Mouse (Mus musculus): ENCODE results near the gene Smpd2. TPM values are rescaled to one million over a fixed set of nuclear protein-coding genes. Genes with fewer than 3 reads are reported as not detected.

The Smpd2 gene
- polyA plus RNA-seq, 1 experiment from 2014 or later = 43.4 TPM

DNA sequence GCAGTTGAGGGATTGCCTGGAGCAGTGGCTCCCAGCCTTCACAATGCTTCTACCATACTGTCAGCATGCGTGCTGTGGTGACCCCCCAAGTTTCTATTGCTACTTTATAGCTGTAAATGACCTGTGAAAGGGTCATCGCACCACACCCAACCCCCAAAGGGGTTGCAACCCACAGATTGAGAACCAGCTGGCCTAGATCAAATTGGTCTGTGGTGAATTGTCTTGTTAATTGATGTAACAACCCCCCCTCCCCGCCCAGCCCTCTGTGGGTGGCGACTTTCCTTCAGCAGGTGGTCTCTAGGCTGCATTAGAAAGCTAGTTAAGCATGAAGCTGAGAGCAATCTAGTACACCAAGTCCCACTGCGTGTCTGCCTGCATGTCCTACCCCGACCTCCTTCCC lies 22.8 kb downstream of the Smpd2 start:
- 10% methylated on average over 6 of the region's 6 CpGs for WGBS
- H3K4me3 ChIP-seq = no peak overlapping the region
- no peak for ATAC-seq (ENCODE audit: low FRiP score, low read depth)
- no peaks in the 10 kb centered on the region for H3K9me3 ChIP-seq
- 0 out of 2 replicates have a peak, but pooled peaks cover 5% of the 10 kb centered on the region for H3K4me1 ChIP-seq
- H3K4me2 ChIP-seq (replicated peaks) = no peak overlapping the region
- peaks cover 28% of the 10 kb centered on the region for H3K36me3 ChIP-seq
- H3K9ac ChIP-seq = no peak overlapping the region
- no peak overlapping the region for H3K27ac ChIP-seq
- H3K27me3 ChIP-seq (replicated peaks) = no peaks in the 10 kb centered on the region

DNA sequence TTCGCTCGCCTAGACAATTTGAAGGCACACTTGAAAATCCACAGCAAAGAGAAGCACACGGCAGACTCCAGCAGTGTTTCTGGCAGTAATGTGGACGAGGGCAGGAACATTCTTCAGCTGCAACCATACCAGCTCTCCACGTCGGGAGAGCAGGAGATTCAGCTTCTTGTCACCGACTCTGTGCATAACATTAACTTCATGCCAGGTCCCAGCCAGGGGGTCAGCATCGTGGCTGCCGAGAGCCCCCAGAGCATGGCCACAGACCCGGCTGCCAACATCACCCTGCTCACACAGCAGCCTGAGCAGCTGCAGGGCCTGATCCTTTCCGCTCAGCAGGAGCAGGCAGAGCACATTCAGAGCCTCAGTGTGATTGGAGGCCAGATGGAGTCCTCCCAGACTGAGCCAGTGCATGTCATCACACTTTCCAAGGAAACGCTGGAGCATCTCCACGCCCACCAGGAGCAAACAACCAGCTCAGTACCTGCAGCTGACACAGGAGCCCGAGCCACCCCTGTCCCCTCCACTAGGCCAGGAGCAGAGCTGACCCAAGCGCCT lies 25.7 kb downstream of the Smpd2 start:
- no peak overlapping the region for H3K4me2 ChIP-seq (replicated peaks)
- no peaks in the 10 kb centered on the region for H3K9me3 ChIP-seq
- no peak for ATAC-seq (ENCODE audit: low FRiP score, low read depth)
- H3K36me3 ChIP-seq = peaks cover 31% of the 10 kb centered on the region
- no peaks in the 10 kb centered on the region for H3K27me3 ChIP-seq (replicated peaks)
- H3K4me1 ChIP-seq = peaks cover 13% of the 10 kb centered on the region
- H3K9ac ChIP-seq = 0 out of 2 replicates have a peak overlapping the region, but pooled peaks have one; percentile 1
- WGBS = 38% methylated on average over 15 of the region's 15 CpGs
- H3K4me3 ChIP-seq = no peak overlapping the region
- H3K27ac ChIP-seq = no peak overlapping the region

DNA sequence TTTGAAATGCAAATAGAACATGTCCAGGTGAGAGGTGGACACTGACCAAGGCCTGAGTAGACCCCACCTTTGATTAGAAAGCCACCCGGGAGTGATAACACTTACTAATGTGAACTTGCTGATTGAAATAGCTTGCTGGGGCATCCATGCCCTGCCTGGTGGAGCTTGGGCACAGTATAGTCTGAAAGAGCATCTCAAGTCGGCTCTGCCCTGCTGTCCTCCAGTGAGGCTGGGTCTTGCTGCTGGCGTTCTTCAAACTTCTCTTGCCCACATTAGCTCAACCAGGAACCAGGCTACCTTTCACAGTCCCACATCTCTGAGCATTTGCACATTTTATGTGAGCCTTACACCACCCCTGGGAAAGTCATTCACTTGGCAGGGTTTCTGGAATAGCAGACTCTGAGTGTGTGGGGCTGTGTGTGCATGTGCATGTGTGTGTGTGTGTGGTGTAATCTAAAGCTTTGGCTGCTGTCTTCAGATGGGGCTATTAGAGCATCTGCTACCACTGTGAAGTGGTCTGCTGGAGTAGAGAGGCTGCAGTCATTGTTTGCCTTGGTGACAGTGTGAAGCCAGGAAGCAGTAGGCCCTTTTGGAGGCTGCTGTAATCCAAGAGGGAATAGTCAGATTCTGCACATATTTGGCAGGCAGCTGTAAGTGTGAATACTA lies 29.0 kb downstream of the Smpd2 start:
- Histone ChIP-seq H3K4me2 (replicated peaks) (no peak overlapping the region), H3K9ac (no peak overlapping the region), H3K27me3 (replicated peaks) (no peaks in the 10 kb centered on the region), H3K4me1 (peaks cover 8% of the 10 kb centered on the region), H3K36me3 (peaks cover 38% of the 10 kb centered on the region), H3K9me3 (no peaks in the 10 kb centered on the region), H3K27ac (no peak overlapping the region), H3K4me3 (no peak overlapping the region)
- 86% methylated on average over 3 of the region's 3 CpGs for WGBS
- no peak for ATAC-seq (ENCODE audit: low FRiP score, low read depth)

DNA sequence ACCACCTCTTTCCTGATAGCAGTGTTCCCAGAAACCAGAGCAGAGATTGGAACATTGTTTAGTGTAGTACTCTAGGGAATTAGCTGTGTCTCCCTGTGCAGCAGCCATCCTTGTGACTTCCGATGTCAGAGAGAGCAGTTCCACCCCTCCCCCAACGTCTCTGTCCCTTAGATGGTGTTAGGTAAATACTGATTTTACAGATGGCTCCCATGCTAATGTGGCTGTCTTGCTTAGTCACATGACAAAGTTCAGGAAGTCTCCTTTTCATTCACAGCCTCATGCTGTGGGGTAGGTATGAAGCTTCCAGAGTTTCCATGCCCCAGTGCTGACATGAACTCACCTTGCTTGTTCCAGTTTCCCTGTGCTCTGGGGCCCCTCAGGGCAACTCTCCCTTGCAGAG lies 29.7 kb downstream of the Smpd2 start:
- no peak overlapping the region for H3K9ac ChIP-seq
- H3K9me3 ChIP-seq = no peaks in the 10 kb centered on the region
- peaks cover 8% of the 10 kb centered on the region for H3K4me1 ChIP-seq
- H3K4me2 ChIP-seq (replicated peaks) = no peak overlapping the region
- no peak overlapping the region for H3K4me3 ChIP-seq
- no peak overlapping the region for H3K27ac ChIP-seq
- 32% methylated on average over 2 of the region's 2 CpGs for WGBS
- H3K36me3 ChIP-seq = peaks cover 45% of the 10 kb centered on the region
- no peak for ATAC-seq (ENCODE audit: low FRiP score, low read depth)
- H3K27me3 ChIP-seq (replicated peaks) = no peaks in the 10 kb centered on the region

- H3K27me3 ChIP-seq (replicated peaks) = no peaks in the 10 kb centered on the region
- peaks cover 8% of the 10 kb centered on the region for H3K4me1 ChIP-seq
- peaks cover 48% of the 10 kb centered on the region for H3K36me3 ChIP-seq
- H3K4me3 ChIP-seq = no peak overlapping the region
- H3K9me3 ChIP-seq = no peaks in the 10 kb centered on the region
- no peak overlapping the region for H3K9ac ChIP-seq
- no peak for ATAC-seq (ENCODE audit: low FRiP score, low read depth)
- H3K4me2 ChIP-seq (replicated peaks) = no peak overlapping the region
- no peak overlapping the region for H3K27ac ChIP-seq
- 84% methylated on average over 4 of the region's 4 CpGs for WGBS
These were observed 30.2 kb downstream of the Smpd2 start for GRCm38 (mm10) chr10:41459990-41460389.

- H3K9me3 ChIP-seq = no peaks in the 10 kb centered on the region
- no peak for ATAC-seq (ENCODE audit: low FRiP score, low read depth)
- no peaks in the 10 kb centered on the region for H3K27me3 ChIP-seq (replicated peaks)
- no peak overlapping the region for H3K4me2 ChIP-seq (replicated peaks)
- 90% methylated on average over 3 of the region's 3 CpGs for WGBS
- H3K36me3 ChIP-seq = peaks cover 34% of the 10 kb centered on the region
- no peak overlapping the region for H3K27ac ChIP-seq
- H3K4me3 ChIP-seq = no peak overlapping the region
- H3K9ac ChIP-seq = no peak overlapping the region
- H3K4me1 ChIP-seq = peaks cover 11% of the 10 kb centered on the region; the same call in 1 of the 2 replicates
These were observed 37.4 kb downstream of the Smpd2 start for GRCm38 (mm10) chr10:41452791-41453190.

GRCm38 (mm10) chr10:41451656-41452055 lies 38.5 kb downstream of the Smpd2 start:
- H3K36me3 ChIP-seq = peaks cover 30% of the 10 kb centered on the region
- H3K27me3 ChIP-seq (replicated peaks) = no peaks in the 10 kb centered on the region
- H3K4me3 ChIP-seq = no peak overlapping the region
- H3K27ac ChIP-seq = no peak overlapping the region
- H3K4me1 ChIP-seq = peaks cover 11% of the 10 kb centered on the region; the same call in 1 of the 2 replicates
- H3K4me2 ChIP-seq (replicated peaks) = peak overlapping the region; percentile 72; the same call in 1 of the 2 replicates
- no peaks in the 10 kb centered on the region for H3K9me3 ChIP-seq
- H3K9ac ChIP-seq = no peak overlapping the region
- ATAC-seq (ENCODE audit: low FRiP score, low read depth) = no peak
- 96% methylated on average over 9 of the region's 9 CpGs for WGBS

GRCm38 (mm10) chr10:41450780-41451522 lies 39.2 kb downstream of the Smpd2 start:
- Histone ChIP-seq H3K4me3 (peak overlapping the region; percentile 88), H3K9ac (peak overlapping the region; percentile 83), H3K27me3 (replicated peaks) (no peaks in the 10 kb centered on the region), H3K36me3 (peaks cover 23% of the 10 kb centered on the region), H3K27ac (no peak overlapping the region), H3K4me2 (replicated peaks) (peak overlapping the region; percentile 72), H3K9me3 (no peaks in the 10 kb centered on the region), H3K4me1 (peaks cover 11% of the 10 kb centered on the region; the same call in 1 of the 2 replicates)
- ATAC-seq (ENCODE audit: low FRiP score, low read depth) = peak; percentile 51
- WGBS = 56% methylated on average over 18 of the region's 18 CpGs

DNA sequence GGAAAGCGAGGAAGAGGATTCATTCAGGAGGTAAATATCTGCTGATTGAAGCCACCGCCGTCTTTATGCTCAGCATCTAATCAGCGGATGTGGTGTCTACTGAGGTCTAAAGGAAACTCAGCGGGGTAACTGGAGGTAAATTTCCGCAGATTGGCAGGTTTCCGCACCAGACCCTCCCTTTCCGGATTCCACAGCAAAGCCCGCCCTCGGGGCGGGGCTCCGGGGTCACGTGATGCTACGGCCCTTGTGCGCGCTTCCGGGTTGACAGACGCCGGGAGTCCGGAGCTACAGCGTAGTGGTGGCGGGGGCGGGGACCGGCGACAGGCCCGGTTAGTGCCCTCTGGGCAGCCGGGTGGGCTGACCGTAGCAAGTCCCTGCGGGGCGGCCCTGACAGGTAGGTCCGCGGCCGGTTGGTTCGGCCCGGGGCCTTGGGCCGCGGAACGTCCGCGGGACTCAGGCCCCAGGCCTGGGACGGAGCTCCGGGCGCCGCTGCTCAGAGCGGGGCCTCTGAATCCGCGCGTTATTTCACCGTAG lies 40.0 kb downstream of the Smpd2 start, which contains the start of gene Zbtb24:
Zbtb24 (plus strand) TSS at position 247 of the 534 bp plus-strand sequence.
- Histone ChIP-seq H3K9me3 (no peaks in the 10 kb centered on the region), H3K36me3 (peaks cover 16% of the 10 kb centered on the region; the same call in 1 of the 2 replicates), H3K4me3 (peak within 1 kb of the TSS; percentile 88), H3K4me1 (peaks cover 11% of the 10 kb centered on the region; the same call in 1 of the 2 replicates), H3K4me2 (replicated peaks) (peak within 1 kb of the TSS; percentile 72), H3K27ac (0 out of 2 replicates have a peak within 1 kb of the TSS, but pooled peaks have one; percentile 2), H3K27me3 (replicated peaks) (no peaks in the 10 kb centered on the region), H3K9ac (peak within 1 kb of the TSS; percentile 83)
- under 1% methylated on average over 49 of the region's 49 CpGs for WGBS
- ATAC-seq (ENCODE audit: low FRiP score, low read depth) = peak; percentile 96

DNA sequence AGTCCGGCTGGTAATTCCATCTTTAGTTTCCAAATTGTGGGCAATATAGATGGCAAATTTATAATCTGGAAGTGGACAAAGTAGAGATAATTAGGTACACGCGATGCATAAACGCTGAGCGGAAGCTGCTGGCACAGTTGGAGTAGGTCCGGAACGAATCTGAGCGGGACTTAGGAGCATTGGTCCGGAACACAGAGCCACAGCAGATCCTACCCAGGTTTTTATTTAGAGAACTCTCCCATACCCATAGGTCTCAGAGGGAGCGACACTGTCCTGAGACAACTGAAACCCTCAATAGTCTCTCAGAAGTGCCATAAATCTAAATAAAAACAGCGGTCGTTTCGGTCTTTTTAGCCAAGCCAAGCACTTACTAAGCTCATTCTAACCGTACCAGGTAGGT lies 40.5 kb downstream of the Smpd2 start:
- no peaks in the 10 kb centered on the region for H3K27me3 ChIP-seq (replicated peaks)
- peaks cover 12% of the 10 kb centered on the region; the same call in 1 of the 2 replicates for H3K36me3 ChIP-seq
- H3K9me3 ChIP-seq = no peaks in the 10 kb centered on the region
- 0 out of 2 replicates have a peak overlapping the region, but pooled peaks have one; percentile 2 for H3K27ac ChIP-seq
- peak overlapping the region; percentile 72 for H3K4me2 ChIP-seq (replicated peaks)
- H3K4me3 ChIP-seq = peak overlapping the region; percentile 88
- peaks cover 11% of the 10 kb centered on the region; the same call in 1 of the 2 replicates for H3K4me1 ChIP-seq
- H3K9ac ChIP-seq = peak overlapping the region; percentile 38
- peak; percentile 72 for ATAC-seq (ENCODE audit: low FRiP score, low read depth)
- 13% methylated on average over 14 of the region's 14 CpGs for WGBS

DNA sequence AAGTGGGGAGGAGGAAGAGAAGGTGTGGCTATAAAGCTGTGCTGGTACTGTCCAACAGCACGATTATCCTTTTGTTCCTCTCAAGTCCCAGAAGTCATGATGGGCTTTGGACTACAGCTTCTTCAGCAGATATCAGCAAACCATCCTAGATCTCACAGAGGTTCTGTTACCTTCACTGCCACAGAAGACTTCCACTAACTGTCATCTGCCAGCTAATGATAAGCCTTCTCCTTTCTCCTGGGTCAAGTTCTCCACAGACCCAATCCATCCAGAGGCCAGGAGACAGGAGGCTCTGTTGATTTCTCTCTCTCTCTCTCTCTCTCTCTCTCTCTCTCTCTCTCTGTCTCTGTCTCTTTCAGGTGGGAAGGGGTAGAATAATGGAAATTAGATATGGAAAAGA lies 42.0 kb downstream of the Smpd2 start:
- no peak overlapping the region for H3K9ac ChIP-seq
- H3K27ac ChIP-seq = no peak overlapping the region
- no peak overlapping the region for H3K4me2 ChIP-seq (replicated peaks)
- H3K36me3 ChIP-seq = peaks cover 12% of the 10 kb centered on the region; the same call in 1 of the 2 replicates
- no peak for ATAC-seq (ENCODE audit: low FRiP score, low read depth)
- H3K9me3 ChIP-seq = no peaks in the 10 kb centered on the region
- peaks cover 11% of the 10 kb centered on the region; the same call in 1 of the 2 replicates for H3K4me1 ChIP-seq
- H3K27me3 ChIP-seq (replicated peaks) = no peaks in the 10 kb centered on the region
- no peak overlapping the region for H3K4me3 ChIP-seq
- WGBS = 90% methylated on average over 1 of the region's 1 CpGs

Measured in neural tube, embryonic 12.5 days (tissue).